Mouse (Mus musculus): Measurements from ENCODE around the gene Olfr890. TPM values are rescaled to one million over a fixed set of nuclear protein-coding genes. Genes with fewer than 3 reads are reported as not detected.
"Not testable (repeated sequence)": the region's sequence is repeated elsewhere in the genome, so short reads cannot be mapped to it uniquely, and the experiment has no call there.

The Olfr890 gene
- not detected in 2 replicates for polyA plus RNA-seq (2015; fragmentation: Nextera tagmentation; extraction: Ambion mirVana)

GRCm38 (mm10) chr9:38142217-38142616, at the start of gene Olfr890:
Gene Olfr890 (plus strand): TSS chr9:38142517.
- no peaks in the 10 kb centered on the region for H3K36me3 ChIP-seq
- H3K4me2 ChIP-seq = no peak within 1 kb of the TSS
- H3K4me3 ChIP-seq = no peak within 1 kb of the TSS
- no peaks in the 10 kb centered on the region for H3K4me1 ChIP-seq
- H3K27ac ChIP-seq (replicated peaks) = no peak within 1 kb of the TSS
- H3K9ac ChIP-seq = no peak within 1 kb of the TSS
- H3K9me3 ChIP-seq = no peaks in the 10 kb centered on the region
- no peak for ATAC-seq (ENCODE audit: extremely low read depth, insufficient number of reproducible peaks, low FRiP score, low TSS enrichment)
- H3K27me3 ChIP-seq (replicated peaks) = no peaks in the 10 kb centered on the region

- Histone ChIP-seq H3K4me3 (no peak within 1 kb of the TSS), H3K4me2 (no peak within 1 kb of the TSS), H3K9me3 (no peaks in the 10 kb centered on the region), H3K4me1 (no peaks in the 10 kb centered on the region), H3K9ac (no peak within 1 kb of the TSS), H3K36me3 (no peaks in the 10 kb centered on the region), H3K27ac (replicated peaks) (no peak within 1 kb of the TSS), H3K27me3 (replicated peaks) (no peaks in the 10 kb centered on the region)
- ATAC-seq (ENCODE audit: extremely low read depth, insufficient number of reproducible peaks, low FRiP score, low TSS enrichment) = no peak
- WGBS = 63% methylated on average over 1 of the region's 1 CpGs
Measured at GRCm38 (mm10) chr9:38107828-38108227, 34.5 kb upstream of the Olfr890 start, which contains the start of gene Olfr888. Gene Olfr888 (plus strand): TSS chr9:38108128.

DNA sequence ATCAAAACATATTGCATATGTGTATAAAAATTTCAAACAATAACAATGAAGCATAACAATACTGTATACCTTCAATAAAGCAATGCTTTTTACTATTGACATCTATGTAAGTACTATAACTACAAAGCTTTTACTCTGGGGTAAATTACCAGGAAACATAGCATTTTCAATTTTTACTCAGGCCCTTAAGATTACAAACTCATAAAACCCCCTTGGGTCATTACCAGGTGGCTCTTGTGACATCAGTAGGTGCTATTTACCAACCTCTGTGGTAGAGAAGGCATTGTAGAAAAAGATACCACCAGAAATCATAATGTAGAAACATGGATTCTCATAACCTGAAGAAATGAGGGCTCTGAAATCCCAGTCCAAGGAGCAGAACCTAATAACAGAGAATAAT, 27.4 kb upstream of the Olfr890 start, which contains the start of gene Olfr889:
Gene Olfr889, plus strand, starts transcription at position 301 of the 400 bp plus-strand sequence.
- ATAC-seq (ENCODE audit: extremely low read depth, insufficient number of reproducible peaks, low FRiP score, low TSS enrichment) = no peak
- Histone ChIP-seq H3K9ac (no peak within 1 kb of the TSS), H3K27ac (replicated peaks) (no peak within 1 kb of the TSS), H3K9me3 (no peaks in the 10 kb centered on the region), H3K4me1 (no peaks in the 10 kb centered on the region), H3K36me3 (no peaks in the 10 kb centered on the region), H3K4me3 (no peak within 1 kb of the TSS), H3K4me2 (no peak within 1 kb of the TSS), H3K27me3 (replicated peaks) (no peaks in the 10 kb centered on the region)

- not testable (repeated sequence) for H3K36me3 ChIP-seq; H3K27me3 ChIP-seq (replicated peaks); H3K4me2 ChIP-seq; H3K9me3 ChIP-seq; ATAC-seq (ENCODE audit: extremely low read depth, insufficient number of reproducible peaks, low FRiP score, low TSS enrichment); H3K4me3 ChIP-seq; H3K27ac ChIP-seq (replicated peaks); H3K4me1 ChIP-seq; H3K9ac ChIP-seq
- WGBS = 44% methylated on average over 2 of the region's 2 CpGs
Measured at GRCm38 (mm10) chr9:38168341-38168740, 26.0 kb downstream of the Olfr890 start.

- ATAC-seq (ENCODE audit: extremely low read depth, insufficient number of reproducible peaks, low FRiP score, low TSS enrichment) = no peak
- H3K4me1 ChIP-seq = no peaks in the 10 kb centered on the region
- 56% methylated on average over 1 of the region's 1 CpGs for WGBS
Measured at GRCm38 (mm10) chr9:38180721-38181120, 38.4 kb downstream of the Olfr890 start, which contains the start of gene Olfr891. Gene Olfr891 (minus strand): TSS chr9:38180821.

More at GRCm38 (mm10) chr9:38180721-38181120, 38.4 kb downstream of the Olfr890 start, which contains the start of gene Olfr891:
- H3K9me3 ChIP-seq = peaks cover 15% of the 10 kb centered on the region
- no peaks in the 10 kb centered on the region for H3K36me3 ChIP-seq
- H3K27me3 ChIP-seq (replicated peaks) = no peaks in the 10 kb centered on the region
- H3K9ac ChIP-seq = no peak within 1 kb of the TSS
- H3K4me3 ChIP-seq = no peak within 1 kb of the TSS
- H3K27ac ChIP-seq (replicated peaks) = no peak within 1 kb of the TSS
- H3K4me2 ChIP-seq = no peak within 1 kb of the TSS

Other genes with a start within 250 kb of the Olfr890 start
- gene Olfr145, start 245.8 kb upstream of the Olfr890 start, polyA plus RNA-seq (2015; fragmentation: Nextera tagmentation; extraction: Ambion mirVana) = not detected in 2 replicates
- not detected in 2 replicates for gene Olfr878, start 224.7 kb upstream of the Olfr890 start, polyA plus RNA-seq (2015; fragmentation: Nextera tagmentation; extraction: Ambion mirVana)
- not detected in 2 replicates for gene Olfr881, start 150.7 kb upstream of the Olfr890 start, polyA plus RNA-seq (2015; fragmentation: Nextera tagmentation; extraction: Ambion mirVana)
- gene Olfr883, start 116.7 kb upstream of the Olfr890 start, polyA plus RNA-seq (2015; fragmentation: Nextera tagmentation; extraction: Ambion mirVana) = not detected in 2 replicates
- gene Olfr884, start 96.0 kb upstream of the Olfr890 start, polyA plus RNA-seq (2015; fragmentation: Nextera tagmentation; extraction: Ambion mirVana) = not detected in 2 replicates
- gene Olfr885, start 81.2 kb upstream of the Olfr890 start, polyA plus RNA-seq (2015; fragmentation: Nextera tagmentation; extraction: Ambion mirVana) = not detected in 2 replicates
- gene Olfr887, start 58.4 kb upstream of the Olfr890 start, polyA plus RNA-seq (2015; fragmentation: Nextera tagmentation; extraction: Ambion mirVana) = not detected in 2 replicates
- gene Olfr888, start 34.4 kb upstream of the Olfr890 start, polyA plus RNA-seq (2015; fragmentation: Nextera tagmentation; extraction: Ambion mirVana) = not detected in 2 replicates
- gene Olfr889, start 27.3 kb upstream of the Olfr890 start, polyA plus RNA-seq (2015; fragmentation: Nextera tagmentation; extraction: Ambion mirVana) = 0.04 TPM in 1 of 2 replicates, not detected in the other
- not detected in 2 replicates for gene Olfr891, start 38.3 kb downstream of the Olfr890 start, polyA plus RNA-seq (2015; fragmentation: Nextera tagmentation; extraction: Ambion mirVana)
- not detected in 2 replicates for gene Olfr893, start 65.8 kb downstream of the Olfr890 start, polyA plus RNA-seq (2015; fragmentation: Nextera tagmentation; extraction: Ambion mirVana)
- gene Olfr894, start 75.5 kb downstream of the Olfr890 start, polyA plus RNA-seq (2015; fragmentation: Nextera tagmentation; extraction: Ambion mirVana) = not detected in 2 replicates
- gene Olfr143, start 110.3 kb downstream of the Olfr890 start, polyA plus RNA-seq (2015; fragmentation: Nextera tagmentation; extraction: Ambion mirVana) = not detected in 2 replicates
- gene Olfr895, start 125.3 kb downstream of the Olfr890 start, polyA plus RNA-seq (2015; fragmentation: Nextera tagmentation; extraction: Ambion mirVana) = not detected in 2 replicates
- not detected in 2 replicates for gene Olfr896-ps1, start 148.6 kb downstream of the Olfr890 start, polyA plus RNA-seq (2015; fragmentation: Nextera tagmentation; extraction: Ambion mirVana)
- not detected in 2 replicates for gene Olfr25, start 186.5 kb downstream of the Olfr890 start, polyA plus RNA-seq (2015; fragmentation: Nextera tagmentation; extraction: Ambion mirVana)
- gene Olfr898, start 205.9 kb downstream of the Olfr890 start, polyA plus RNA-seq (2015; fragmentation: Nextera tagmentation; extraction: Ambion mirVana) = not detected in 2 replicates
- gene Olfr250, start 224.4 kb downstream of the Olfr890 start, polyA plus RNA-seq (2015; fragmentation: Nextera tagmentation; extraction: Ambion mirVana) = not detected in 2 replicates
- not detected in 2 replicates for gene Olfr251, start 234.6 kb downstream of the Olfr890 start, polyA plus RNA-seq (2015; fragmentation: Nextera tagmentation; extraction: Ambion mirVana)

Data from heart, embryonic 13.5 days (tissue).